In genomic region chr19:51355701-51356100, GRCm38 (mm10) we compare ENCODE assay signal across 25 mouse cellular contexts.
"Had no signal": no experiment of that assay in that cellular context is flagged by ENCODE, and none has a peak within 500 bp of the region (broad histone marks: within the 10 kb centered on the region; RNA-seq: fewer than 3 reads in every experiment).

No protein-coding gene starts in this region.

- ATAC-seq: inflammation-experienced regulatory T-cells, adult 6 months; intestine, embryonic 15.5 days; intestine, postnatal 0 days had no signal

- H3K4me3 ChIP-seq: gastrocnemius, adult 2 months; heart, embryonic 10.5 days; heart, embryonic 12.5 days; hindbrain, embryonic 10.5 days; hindbrain, embryonic 13.5 days; hindbrain, embryonic 15.5 days; intestine, embryonic 15.5 days; layer of hippocampus, adult 2 months; left cerebral cortex, adult 2 months; limb, embryonic 10.5 days; limb, embryonic 12.5 days had no signal

- H3K27me3 ChIP-seq: heart, embryonic 12.5 days; hindbrain, embryonic 13.5 days; hindbrain, embryonic 15.5 days; intestine, embryonic 15.5 days; limb, embryonic 12.5 days had no signal

- DNase-seq: gastrocnemius, adult 2 months; gastrocnemius, postnatal 10 days; gastrocnemius, postnatal 25 days; heart, adult 18-20 months; heart, postnatal 10 days; heart, postnatal 4 days; kidney, adult 18-20 months; kidney, adult 8-10 months; kidney, postnatal 10 days; kidney, postnatal 25 days; kidney, postnatal 4 days; liver had no signal

- H3K9me3 ChIP-seq: heart, embryonic 10.5 days; heart, embryonic 12.5 days; hindbrain, embryonic 10.5 days; hindbrain, embryonic 13.5 days; hindbrain, embryonic 15.5 days; intestine, embryonic 15.5 days; limb, embryonic 10.5 days; limb, embryonic 12.5 days had no signal

- H3K36me3 ChIP-seq: heart, embryonic 10.5 days; heart, embryonic 12.5 days; hindbrain, embryonic 10.5 days; hindbrain, embryonic 13.5 days; hindbrain, embryonic 15.5 days; intestine, embryonic 15.5 days; limb, embryonic 10.5 days; limb, embryonic 12.5 days had no signal

- H3K9ac ChIP-seq: heart, embryonic 12.5 days; hindbrain, embryonic 13.5 days; hindbrain, embryonic 15.5 days; intestine, embryonic 15.5 days; limb, embryonic 12.5 days had no signal

- H3K4me1 ChIP-seq: heart, embryonic 10.5 days; heart, embryonic 12.5 days; hindbrain, embryonic 10.5 days; hindbrain, embryonic 13.5 days; hindbrain, embryonic 15.5 days; intestine, embryonic 15.5 days; limb, embryonic 10.5 days; limb, embryonic 12.5 days had no signal

- H3K4me2 ChIP-seq: heart, embryonic 12.5 days; hindbrain, embryonic 13.5 days; hindbrain, embryonic 15.5 days; intestine, embryonic 15.5 days; limb, embryonic 12.5 days; liver, embryonic 11.5 days had no signal

- H3K27ac ChIP-seq: gastrocnemius, adult 2 months; heart, embryonic 10.5 days; hindbrain, embryonic 10.5 days; hindbrain, embryonic 13.5 days; hindbrain, embryonic 15.5 days; intestine, embryonic 15.5 days; layer of hippocampus, adult 2 months; left cerebral cortex, adult 2 months; limb, embryonic 10.5 days; limb, embryonic 12.5 days had no signal
